Mouse (Mus musculus) kidney, adult 2 months (tissue): ENCODE measurements at regions not wholly inside any gene's neighbourhood (a gene's known extent, or its start where the extent isn't known, plus 50 kb on each side); places are given as distances from the start of the nearest gene placed in this dataset.

Source experiments
- DNase-seq: peaks from one replicate; pipeline ENCODE4 v3.0.0; 2021
- H3K27ac ChIP-seq: fragments of 200-500 bp; 2 replicates; pipeline ENCODE4 v1.5.1; 2012; ENCODE audit warnings: low read depth, low read length, control low read depth, inconsistent platforms; ENCODE audit not compliant: insufficient read depth
- H3K27me3 ChIP-seq: fragments of 200-500 bp; replicated peaks from 2 replicates; pipeline ENCODE4 v1.6.1; 2012; ENCODE audit warnings: mild to moderate bottlenecking, moderate library complexity, low read length, inconsistent platforms; ENCODE audit not compliant: control insufficient read depth, insufficient read depth
- H3K36me3 ChIP-seq: fragments of 200-500 bp; 2 replicates; pipeline ENCODE4 v1.6.1; 2012; ENCODE audit warnings: mild to moderate bottlenecking, moderate library complexity, low read length, inconsistent platforms; ENCODE audit not compliant: control insufficient read depth, insufficient read depth
- H3K4me1 ChIP-seq: fragments of 200-500 bp; 2 replicates; pipeline ENCODE4 v1.6.1; 2011; ENCODE audit warnings: low read length; ENCODE audit not compliant: control insufficient read depth, insufficient read depth
- H3K4me3 ChIP-seq: fragments of 200-500 bp; 2 replicates; pipeline ENCODE4 v1.5.1; 2011; ENCODE audit warnings: mild to moderate bottlenecking, low read depth, low read length, control low read depth; ENCODE audit not compliant: insufficient read depth
- CTCF ChIP-seq: fragments of 200-500 bp; conservative IDR thresholded peaks from 2 replicates; pipeline ENCODE4 v1.5.1; 2011; ENCODE audit warnings: low read depth, mild to moderate bottlenecking, control low read depth, low read length, moderate library complexity, mixed read lengths; ENCODE audit not compliant: insufficient read depth, insufficient read length
- POLR2A ChIP-seq: fragments of 200-500 bp; IDR thresholded peaks from one replicate; pipeline ENCODE4 v1.6.1; 2011; ENCODE audit warnings: low read depth, low read length, control low read depth
- WGBS: fragments of 180-500 bp; shearing (Covaris S2); methylation state at CpG from one replicate; pipeline ENCODE4 v1.1.7; 2018; 5-methylcytosine and 5-hydroxymethylcytosine counted together

GRCm38 (mm10) chr4:9770372-9771102, 1103.8 kb upstream of the 2610301B20Rik start:
- peak overlapping the region; percentile 87 for H3K27ac ChIP-seq
- no peaks in the 10 kb centered on the region for H3K27me3 ChIP-seq
- TF ChIP-seq POLR2A: peak; percentile 51
- peak; percentile 29; the same call in 1 of the 2 replicates for TF ChIP-seq CTCF
- H3K36me3 ChIP-seq: no peaks in the 10 kb centered on the region
- peak overlapping the region; percentile 80 for H3K4me3 ChIP-seq
- H3K4me1 ChIP-seq: no peaks in the 10 kb centered on the region; the same call in 1 of the 2 replicates
- DNase-seq: peak; percentile 82
- under 1% methylated on average over 38 of the region's 38 CpGs for WGBS

- WGBS: under 1% methylated on average over 5 of the region's 5 CpGs
- H3K4me3 ChIP-seq: peak overlapping the region; percentile 80
- peak; percentile 66 for DNase-seq
- H3K4me1 ChIP-seq: no peaks in the 10 kb centered on the region; the same call in 1 of the 2 replicates
- peak overlapping the region; percentile 87 for H3K27ac ChIP-seq
- H3K36me3 ChIP-seq: no peaks in the 10 kb centered on the region
- no peaks in the 10 kb centered on the region for H3K27me3 ChIP-seq
- no peak for TF ChIP-seq POLR2A
- no peak for TF ChIP-seq CTCF
Observed at GRCm38 (mm10) chr4:9771103-9771474, 1103.2 kb upstream of the 2610301B20Rik start.

GRCm38 (mm10) chr4:9778391-9778790, 1095.9 kb upstream of the 2610301B20Rik start:
- WGBS: 92% methylated on average over 8 of the region's 8 CpGs
- TF ChIP-seq CTCF (no peak), POLR2A (no peak)
- Histone ChIP-seq H3K4me1 (peaks cover 3% of the 10 kb centered on the region; the same call in 1 of the 2 replicates), H3K36me3 (no peaks in the 10 kb centered on the region), H3K27me3 (no peaks in the 10 kb centered on the region), H3K27ac (no peak overlapping the region), H3K4me3 (no peak overlapping the region)
- DNase-seq: no peak

GRCm38 (mm10) chr4:9779594-9779993, 1094.7 kb upstream of the 2610301B20Rik start:
- no peak for DNase-seq
- Histone ChIP-seq H3K36me3 (no peaks in the 10 kb centered on the region), H3K4me3 (no peak overlapping the region), H3K4me1 (peaks cover 3% of the 10 kb centered on the region; the same call in 1 of the 2 replicates), H3K27ac (no peak overlapping the region), H3K27me3 (no peaks in the 10 kb centered on the region)
- WGBS: 64% methylated on average over 3 of the region's 3 CpGs
- TF ChIP-seq POLR2A (no peak), CTCF (no peak)

GRCm38 (mm10) chr4:9780179-9780578, 1094.1 kb upstream of the 2610301B20Rik start:
- no peaks in the 10 kb centered on the region for H3K36me3 ChIP-seq
- no peak overlapping the region for H3K4me3 ChIP-seq
- WGBS: 38% methylated on average over 9 of the region's 9 CpGs
- peaks cover 3% of the 10 kb centered on the region; the same call in 1 of the 2 replicates for H3K4me1 ChIP-seq
- peak; percentile 74 for DNase-seq
- H3K27ac ChIP-seq: no peak overlapping the region
- H3K27me3 ChIP-seq: no peaks in the 10 kb centered on the region
- peak; percentile 79 for TF ChIP-seq CTCF
- no peak for TF ChIP-seq POLR2A

GRCm38 (mm10) chr4:9781318-9781717, 1093.0 kb upstream of the 2610301B20Rik start:
- peak; percentile 84 for DNase-seq
- 0 out of 2 replicates have a peak overlapping the region, but pooled peaks have one; percentile 9 for H3K27ac ChIP-seq
- H3K4me3 ChIP-seq: no peak overlapping the region
- H3K4me1 ChIP-seq: peaks cover 3% of the 10 kb centered on the region; the same call in 1 of the 2 replicates
- no peaks in the 10 kb centered on the region for H3K27me3 ChIP-seq
- TF ChIP-seq POLR2A (no peak), CTCF (no peak)
- WGBS: 41% methylated on average over 2 of the region's 2 CpGs
- H3K36me3 ChIP-seq: no peaks in the 10 kb centered on the region

GRCm38 (mm10) chr4:9787795-9788365, 1086.4 kb upstream of the 2610301B20Rik start:
- no peaks in the 10 kb centered on the region for H3K36me3 ChIP-seq
- WGBS: 55% methylated on average over 5 of the region's 5 CpGs
- no peak for TF ChIP-seq POLR2A
- no peak for TF ChIP-seq CTCF
- no peaks in the 10 kb centered on the region for H3K27me3 ChIP-seq
- no peaks in the 10 kb centered on the region for H3K4me1 ChIP-seq
- no peak for DNase-seq
- no peak overlapping the region for H3K4me3 ChIP-seq
- H3K27ac ChIP-seq: no peak overlapping the region
